Mouse (Mus musculus) myocyte (in vitro differentiated cells): ENCODE measurements at regions not wholly inside any gene's neighbourhood (a gene's known extent, or its start where the extent isn't known, plus 50 kb on each side); places are given as distances from the start of the nearest gene placed in this dataset.

Source experiments
- MYOD1 ChIP-seq, 3 experiments: IDR thresholded peaks; one replicate each; pipeline ENCODE4 v1.6.1; 2011; ENCODE audit warnings: control low read depth in 2 of 3, low read depth in 2 of 3, mild to moderate bottlenecking in 2 of 3, moderate library complexity in 1 of 3; ENCODE audit not compliant: insufficient read length in 2 of 3, control insufficient read depth in 1 of 3
- MYOG ChIP-seq, 3 experiments: IDR thresholded peaks; one replicate each; pipeline ENCODE4 v1.6.1; 2011; ENCODE audit warnings: control low read depth in 2 of 3, low read depth in 2 of 3, mild to moderate bottlenecking in 2 of 3; ENCODE audit not compliant: insufficient read length in 2 of 3, control insufficient read depth in 1 of 3, insufficient read depth in 1 of 3
- SRF ChIP-seq: IDR thresholded peaks from one replicate; pipeline ENCODE4 v1.6.1; 2011; ENCODE audit warnings: low read depth; ENCODE audit not compliant: control insufficient read depth, insufficient read length

DNA sequence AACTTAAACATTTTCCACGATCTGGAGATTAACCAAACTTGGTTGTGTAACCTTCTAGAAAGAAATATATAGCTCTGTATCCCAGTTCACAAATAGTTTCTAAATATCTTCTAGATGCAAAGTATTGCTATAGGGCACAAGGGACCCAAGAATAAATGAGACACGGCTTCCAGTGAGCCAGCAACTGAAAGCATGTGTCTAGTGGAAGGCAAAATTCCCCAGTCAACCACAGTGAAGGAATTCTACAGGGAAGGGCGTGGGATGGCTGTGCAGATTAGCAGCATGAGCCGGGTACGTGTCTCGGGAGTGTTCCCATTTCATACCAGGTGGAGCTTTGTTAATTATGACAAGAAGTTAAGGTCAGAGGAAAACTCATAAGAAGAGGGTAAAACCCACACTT, 449.0 kb upstream of the Kazn start:
- TF ChIP-seq SRF (no peak), MYOG (IDR thresholded peaks at IDR 0.05; ENCODE audit: control insufficient read depth in 1 of 3, insufficient read depth in 1 of 3, insufficient read length in 2 of 3, low read depth in 2 of 3) (no peak), MYOD1 (IDR thresholded peaks at IDR 0.05; ENCODE audit: control insufficient read depth in 1 of 3, insufficient read length in 2 of 3, low read depth in 2 of 3) (no peak)
